Mouse (Mus musculus) testis, adult 2 months (tissue): ENCODE results near the gene Sap18b.

Experiments
- CTCF ChIP-seq: fragments of 200-500 bp; IDR thresholded peaks from 2 replicates; pipeline ENCODE4 v1.5.1; 2012; ENCODE audit warnings: low read depth, mild to moderate bottlenecking, inconsistent platforms, low read length, moderate library complexity; ENCODE audit not compliant: control insufficient read depth, insufficient read depth, insufficient replicate concordance
- POLR2A ChIP-seq: fragments of 200-500 bp; IDR thresholded peaks from 2 replicates; pipeline ENCODE4 v1.6.1; 2012; ENCODE audit warnings: low read depth, mild to moderate bottlenecking, inconsistent platforms, low read length, moderate library complexity; ENCODE audit not compliant: control insufficient read depth

DNA sequence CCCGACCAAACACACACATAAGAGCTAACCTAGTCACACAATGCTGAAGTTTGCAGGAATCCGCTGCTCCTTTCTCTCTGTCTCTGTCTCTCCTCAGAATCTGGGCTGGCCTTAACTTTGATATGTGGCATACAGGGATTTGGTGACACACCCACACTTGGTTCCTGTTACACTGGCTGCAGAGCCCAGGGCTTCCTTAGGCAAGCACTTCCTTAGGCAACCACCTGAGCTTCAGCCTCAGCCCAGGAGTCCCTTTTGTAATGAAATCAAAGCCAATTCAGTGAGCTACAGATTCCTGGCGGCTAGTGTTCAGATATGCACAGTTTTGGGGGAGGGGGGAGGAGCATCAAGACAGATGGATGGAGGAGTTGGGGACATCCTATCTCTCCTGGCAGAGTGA, 7.5 kb upstream of the Sap18b start:
- TF ChIP-seq POLR2A (no peak), CTCF (no peak)
